Mouse (Mus musculus) heart, postnatal 0 days (tissue): Measurements from ENCODE around the gene Rabep2.

Source experiments
- CTCF ChIP-seq: IDR thresholded peaks from 2 replicates; pipeline ENCODE4 v1.5.1; 2016; ENCODE audit warnings: antibody characterized with exemption, control low read depth, low read depth
- EP300 ChIP-seq: IDR thresholded peaks from 2 replicates; pipeline ENCODE4 v1.6.1; 2016; ENCODE audit warnings: antibody characterized with exemption, low read depth

GRCm38 (mm10) chr7:126491973-126492372 is 63.4 kb downstream of the Rabep2 start:
- no peak for TF ChIP-seq CTCF
- TF ChIP-seq EP300, result no peak
